Mouse (Mus musculus): ENCODE measurements at regions not wholly inside any gene's neighbourhood (a gene's known extent, or its start where the extent isn't known, plus 50 kb on each side); places are given as distances from the start of the nearest gene placed in this dataset.

DNA sequence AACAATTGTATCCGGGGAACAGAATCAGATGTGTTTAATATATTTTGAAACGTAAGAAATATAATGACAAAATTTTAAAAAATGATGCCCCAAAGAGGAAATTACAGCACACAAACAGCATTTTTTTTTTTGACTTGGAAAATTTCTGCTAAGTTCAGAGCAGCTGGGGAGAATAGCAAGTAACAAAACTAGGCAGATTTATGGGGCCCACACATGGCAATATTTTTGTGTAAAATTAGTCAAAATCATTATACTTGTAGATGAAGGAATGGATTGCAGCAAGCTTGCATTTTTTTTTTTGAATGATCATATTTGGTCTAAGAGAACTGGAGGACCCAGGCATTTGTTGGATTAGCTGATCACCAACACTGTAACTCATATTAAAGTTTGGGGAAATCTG is 189.4 kb downstream of the Map2k6 start:
- no peaks in the 10 kb centered on the region for H3K9me3 ChIP-seq (replicated peaks)
- no peak for ATAC-seq (replicated peaks; ENCODE audit: low FRiP score)
- WGBS, result 81% methylated on average over 2 of the region's 2 CpGs
- no peaks in the 10 kb centered on the region for H3K36me3 ChIP-seq
- no peaks in the 10 kb centered on the region for H3K4me1 ChIP-seq
- no peak overlapping the region for H3K9ac ChIP-seq
- H3K27ac ChIP-seq, result no peak overlapping the region
- no peak overlapping the region for H3K4me3 ChIP-seq (replicated peaks)
- no peaks in the 10 kb centered on the region for H3K27me3 ChIP-seq
- no peak overlapping the region for H3K4me2 ChIP-seq

DNA sequence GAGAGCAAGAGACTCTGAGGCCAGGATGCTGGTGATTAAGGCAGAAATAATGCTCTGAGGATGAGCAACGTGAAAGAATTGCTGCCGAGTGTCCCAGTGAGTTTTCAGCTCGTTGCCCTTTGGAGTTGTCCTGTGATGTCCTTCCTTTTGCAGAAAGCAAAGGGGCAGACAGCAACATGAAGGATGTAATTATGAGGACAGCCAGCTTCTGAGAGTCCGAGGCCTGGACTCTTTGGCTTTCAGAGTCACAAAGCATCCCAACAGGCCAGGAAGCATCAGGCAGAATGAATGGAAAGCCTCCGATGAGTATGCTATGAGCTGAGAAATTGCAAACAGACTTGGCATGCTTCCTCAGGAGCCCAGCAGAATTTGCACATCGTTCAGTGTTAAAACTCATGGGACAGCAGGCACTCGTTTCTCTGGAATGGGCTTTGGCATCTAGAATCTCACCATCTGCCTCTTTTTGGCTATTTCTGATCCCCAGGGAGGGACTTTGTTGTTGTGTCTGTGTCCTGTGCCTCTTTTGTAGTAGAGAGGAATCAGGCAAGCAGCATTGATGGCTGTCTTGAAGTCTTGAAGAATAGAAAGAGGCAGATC is 196.4 kb downstream of the Map2k6 start:
- 80% methylated on average over 7 of the region's 7 CpGs for WGBS
- no peak overlapping the region for H3K4me2 ChIP-seq
- no peaks in the 10 kb centered on the region for H3K27me3 ChIP-seq
- no peak for ATAC-seq (replicated peaks; ENCODE audit: low FRiP score)
- no peaks in the 10 kb centered on the region for H3K9me3 ChIP-seq (replicated peaks)
- H3K36me3 ChIP-seq, result no peaks in the 10 kb centered on the region
- no peak overlapping the region for H3K27ac ChIP-seq
- H3K4me1 ChIP-seq, result no peaks in the 10 kb centered on the region
- no peak overlapping the region for H3K9ac ChIP-seq
- no peak overlapping the region for H3K4me3 ChIP-seq (replicated peaks)

- H3K4me2 ChIP-seq, result no peak overlapping the region
- H3K4me3 ChIP-seq (replicated peaks), result no peak overlapping the region
- no peak overlapping the region for H3K9ac ChIP-seq
- H3K4me1 ChIP-seq, result 0 out of 2 replicates have a peak, but pooled peaks cover 3% of the 10 kb centered on the region
- ATAC-seq (replicated peaks; ENCODE audit: low FRiP score), result no peak
- H3K27me3 ChIP-seq, result no peaks in the 10 kb centered on the region
- no peaks in the 10 kb centered on the region for H3K36me3 ChIP-seq
- no peak overlapping the region for H3K27ac ChIP-seq
- H3K9me3 ChIP-seq (replicated peaks), result no peaks in the 10 kb centered on the region
- WGBS, result 53% methylated on average over 10 of the region's 10 CpGs
Observed at GRCm38 (mm10) chr11:110605041-110605882, 206.3 kb downstream of the Map2k6 start.

GRCm38 (mm10) chr11:110609276-110609675 is 210.4 kb downstream of the Map2k6 start:
- 91% methylated on average over 2 of the region's 2 CpGs for WGBS
- H3K36me3 ChIP-seq, result no peaks in the 10 kb centered on the region
- no peak overlapping the region for H3K4me3 ChIP-seq (replicated peaks)
- ATAC-seq (replicated peaks; ENCODE audit: low FRiP score), result no peak
- H3K9me3 ChIP-seq (replicated peaks), result no peaks in the 10 kb centered on the region
- no peak overlapping the region for H3K9ac ChIP-seq
- no peak overlapping the region for H3K27ac ChIP-seq
- no peaks in the 10 kb centered on the region for H3K27me3 ChIP-seq
- H3K4me2 ChIP-seq, result no peak overlapping the region
- H3K4me1 ChIP-seq, result 0 out of 2 replicates have a peak, but pooled peaks cover 3% of the 10 kb centered on the region

- no peaks in the 10 kb centered on the region for H3K4me1 ChIP-seq
- no peaks in the 10 kb centered on the region for H3K9me3 ChIP-seq (replicated peaks)
- H3K4me3 ChIP-seq (replicated peaks), result no peak overlapping the region
- H3K27me3 ChIP-seq, result no peaks in the 10 kb centered on the region
- ATAC-seq (replicated peaks; ENCODE audit: low FRiP score), result no peak
- H3K9ac ChIP-seq, result no peak overlapping the region
- no peak overlapping the region for H3K4me2 ChIP-seq
- WGBS, result 68% methylated on average over 7 of the region's 7 CpGs
- H3K27ac ChIP-seq, result no peak overlapping the region
- H3K36me3 ChIP-seq, result no peaks in the 10 kb centered on the region
Observed at GRCm38 (mm10) chr11:110610831-110611230, 211.9 kb downstream of the Map2k6 start.

GRCm38 (mm10) chr11:110632001-110632400 is 233.1 kb downstream of the Map2k6 start:
- no peak overlapping the region for H3K27ac ChIP-seq
- 64% methylated on average over 6 of the region's 6 CpGs for WGBS
- H3K9ac ChIP-seq, result no peak overlapping the region

GRCm38 (mm10) chr11:110633351-110633750 is 234.4 kb downstream of the Map2k6 start:
- Histone ChIP-seq H3K4me3 (replicated peaks) (no peak overlapping the region), H3K9ac (no peak overlapping the region), H3K4me2 (no peak overlapping the region), H3K9me3 (replicated peaks) (no peaks in the 10 kb centered on the region), H3K36me3 (no peaks in the 10 kb centered on the region), H3K27me3 (no peaks in the 10 kb centered on the region), H3K4me1 (no peaks in the 10 kb centered on the region), H3K27ac (no peak overlapping the region)
- 66% methylated on average over 5 of the region's 5 CpGs for WGBS
- ATAC-seq (replicated peaks; ENCODE audit: low FRiP score), result no peak

More at GRCm38 (mm10) chr11:110632001-110632400, 233.1 kb downstream of the Map2k6 start:
- ATAC-seq (replicated peaks; ENCODE audit: low FRiP score), result no peak
- Histone ChIP-seq H3K4me2 (no peak overlapping the region), H3K4me1 (no peaks in the 10 kb centered on the region), H3K9me3 (replicated peaks) (no peaks in the 10 kb centered on the region), H3K36me3 (no peaks in the 10 kb centered on the region), H3K4me3 (replicated peaks) (no peak overlapping the region), H3K27me3 (no peaks in the 10 kb centered on the region)

DNA sequence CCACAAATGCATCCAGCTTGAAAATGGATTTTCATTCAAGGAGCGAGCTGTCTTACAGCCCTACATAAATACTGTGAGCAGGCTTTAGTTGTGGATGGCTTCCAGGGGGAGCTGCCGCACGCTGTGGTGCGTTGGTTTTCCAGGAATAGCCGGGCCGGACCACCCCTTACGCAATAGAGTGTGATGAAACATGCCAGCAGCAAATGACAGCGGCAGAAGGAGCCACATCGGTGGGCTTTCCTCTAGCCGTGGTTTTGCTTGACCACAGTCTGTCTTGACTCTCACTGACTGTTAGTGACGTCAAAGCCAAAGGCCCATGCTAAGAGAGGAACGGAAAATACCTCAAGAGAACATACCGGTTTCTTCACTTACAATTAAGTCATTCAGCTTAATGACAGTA is 243.6 kb downstream of the Map2k6 start:
- ATAC-seq (replicated peaks; ENCODE audit: low FRiP score), result no peak
- Histone ChIP-seq H3K4me3 (replicated peaks) (no peak overlapping the region), H3K27me3 (no peaks in the 10 kb centered on the region), H3K27ac (no peak overlapping the region), H3K9me3 (replicated peaks) (no peaks in the 10 kb centered on the region), H3K4me2 (0 out of 2 replicates have a peak overlapping the region, but pooled peaks have one; percentile 2), H3K36me3 (no peaks in the 10 kb centered on the region), H3K4me1 (no peaks in the 10 kb centered on the region), H3K9ac (no peak overlapping the region)
- 69% methylated on average over 13 of the region's 13 CpGs for WGBS

GRCm38 (mm10) chr11:110649575-110650210 is 250.8 kb downstream of the Map2k6 start:
- Histone ChIP-seq H3K27ac (no peak overlapping the region), H3K4me3 (replicated peaks) (no peak overlapping the region), H3K4me2 (no peak overlapping the region), H3K9ac (no peak overlapping the region), H3K4me1 (peaks cover 13% of the 10 kb centered on the region), H3K36me3 (no peaks in the 10 kb centered on the region), H3K9me3 (replicated peaks) (no peaks in the 10 kb centered on the region), H3K27me3 (no peaks in the 10 kb centered on the region)
- peak; percentile 73; the same call in 1 of the 2 replicates for ATAC-seq (replicated peaks; ENCODE audit: low FRiP score)
- WGBS, result 26% methylated on average over 7 of the region's 7 CpGs

GRCm38 (mm10) chr11:110652068-110652467 is 253.1 kb downstream of the Map2k6 start:
- peaks cover 13% of the 10 kb centered on the region for H3K4me1 ChIP-seq
- 28% methylated on average over 3 of the region's 3 CpGs for WGBS
- H3K27me3 ChIP-seq, result no peaks in the 10 kb centered on the region
- no peak overlapping the region for H3K4me2 ChIP-seq
- no peak overlapping the region for H3K4me3 ChIP-seq (replicated peaks)
- no peak overlapping the region for H3K27ac ChIP-seq
- ATAC-seq (replicated peaks; ENCODE audit: low FRiP score), result no peak
- H3K9ac ChIP-seq, result no peak overlapping the region
- H3K9me3 ChIP-seq (replicated peaks), result no peaks in the 10 kb centered on the region
- no peaks in the 10 kb centered on the region for H3K36me3 ChIP-seq

DNA sequence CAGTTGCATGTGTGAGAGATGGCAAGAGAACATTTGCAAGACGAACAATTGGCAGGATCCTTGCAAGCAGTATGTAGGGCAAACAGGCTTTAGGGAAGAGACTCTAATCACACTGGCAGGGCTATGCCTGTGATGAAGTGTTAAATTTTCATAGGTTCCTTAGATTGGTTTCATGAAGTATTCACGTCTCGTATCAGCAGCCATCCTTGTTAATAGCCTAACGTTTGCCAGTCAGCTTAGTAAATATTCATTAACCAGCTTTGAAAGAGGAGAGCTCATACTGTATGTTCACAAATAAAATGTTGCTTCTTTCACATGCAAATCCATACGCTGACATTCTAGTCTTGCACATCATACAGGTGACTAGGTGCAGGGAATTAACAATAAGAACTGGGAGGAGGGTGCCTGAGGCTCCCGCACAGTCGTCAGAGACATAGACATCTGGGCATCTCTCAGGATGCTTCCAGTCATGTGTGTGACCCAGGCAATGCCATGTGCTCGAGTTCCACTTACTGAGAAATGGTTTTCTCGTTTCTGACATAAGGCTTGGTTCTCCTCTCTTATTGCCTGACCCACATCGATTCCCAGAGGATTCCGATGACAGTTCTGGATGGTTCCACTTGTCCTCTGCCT is 257.7 kb downstream of the Map2k6 start:
- Histone ChIP-seq H3K27ac (no peak overlapping the region), H3K9me3 (replicated peaks) (no peaks in the 10 kb centered on the region), H3K36me3 (no peaks in the 10 kb centered on the region), H3K4me1 (0 out of 2 replicates have a peak, but pooled peaks cover 5% of the 10 kb centered on the region), H3K9ac (no peak overlapping the region), H3K27me3 (no peaks in the 10 kb centered on the region), H3K4me2 (no peak overlapping the region), H3K4me3 (replicated peaks) (no peak overlapping the region)
- ATAC-seq (replicated peaks; ENCODE audit: low FRiP score), result no peak
- WGBS, result 84% methylated on average over 11 of the region's 11 CpGs

- ATAC-seq (replicated peaks; ENCODE audit: low FRiP score), result no peak
- Histone ChIP-seq H3K9me3 (replicated peaks) (no peaks in the 10 kb centered on the region), H3K4me1 (no peaks in the 10 kb centered on the region), H3K36me3 (no peaks in the 10 kb centered on the region), H3K27ac (no peak overlapping the region), H3K27me3 (no peaks in the 10 kb centered on the region), H3K9ac (no peak overlapping the region), H3K4me2 (no peak overlapping the region), H3K4me3 (replicated peaks) (no peak overlapping the region)
- 59% methylated on average over 8 of the region's 8 CpGs for WGBS
Observed at GRCm38 (mm10) chr11:110657854-110658253, 258.9 kb downstream of the Map2k6 start.
